ENCODE assay signal across 15 mouse cellular contexts in genomic region chr13:30041501-30042295, GRCm38 (mm10). TPM values are rescaled to one million over a fixed set of nuclear protein-coding genes. Genes with fewer than 3 reads are reported as not detected.
DNase-seq lines count a peak whose midpoint lies in the region; ATAC-seq and TF ChIP-seq lines count a peak whose summit lies in the region.
"Had no signal": no experiment of that assay in that cellular context is flagged by ENCODE, and none has a peak within 500 bp of the region (broad histone marks: within the 10 kb centered on the region; RNA-seq: fewer than 3 reads in every experiment).

No protein-coding gene starts in this region.

- no peaks in the 10 kb centered on the region for H3K9me3 ChIP-seq in liver, embryonic 12.5 days (replicated peaks)
- H3K9me3 ChIP-seq: G1E; midbrain, embryonic 12.5 days had no signal

- H3K36me3 ChIP-seq in liver, embryonic 12.5 days = no peaks in the 10 kb centered on the region
- H3K36me3 ChIP-seq: G1E; midbrain, embryonic 12.5 days had no signal

- WGBS in liver, embryonic 12.5 days (ENCODE audit: insufficient replicate concordance) = 71% methylated on average over 3 of the region's 3 CpGs

- no peak for TF ChIP-seq CTCF in layer of hippocampus, adult 2 months (conservative IDR thresholded peaks at IDR 0.05)

- no peak overlapping the region for H3K4me2 ChIP-seq in liver, embryonic 12.5 days
- H3K4me2 ChIP-seq: midbrain, embryonic 12.5 days had no signal

- peak overlapping the region; percentile 84 for H3K27ac ChIP-seq in layer of hippocampus, adult 2 months
- H3K27ac ChIP-seq in liver, embryonic 12.5 days = no peak overlapping the region
- H3K27ac ChIP-seq: heart, adult 2 months; midbrain, embryonic 12.5 days had no signal

- 0 out of 2 replicates have a peak, but pooled peaks cover 2% of the 10 kb centered on the region for H3K27me3 ChIP-seq in liver, embryonic 12.5 days (replicated peaks)
- H3K27me3 ChIP-seq: midbrain, embryonic 12.5 days had no signal

- peak; percentile 61 for ATAC-seq in megakaryocyte progenitor cell, adult 5-6 weeks (replicated peaks; ENCODE audit: poor library complexity)
- no peak for ATAC-seq in liver, embryonic 12.5 days

- no peak overlapping the region for H3K4me3 ChIP-seq in layer of hippocampus, adult 2 months
- no peak overlapping the region for H3K4me3 ChIP-seq in liver, embryonic 12.5 days
- H3K4me3 ChIP-seq: heart, adult 2 months; midbrain, embryonic 12.5 days had no signal

- peak; percentile 59 for DNase-seq in adrenal gland, adult 2 months
- no peak for DNase-seq in adrenal gland, postnatal 4 days (ENCODE audit: low spot score in 2 of 2)
- no peak for DNase-seq in layer of hippocampus, adult 2 months (ENCODE audit: low spot score in 2 of 2)
- DNase-seq in layer of hippocampus, postnatal 10 days (ENCODE audit: low spot score in 2 of 2) = no peak
- DNase-seq in brain, adult 2 months (ENCODE audit: low read depth, low spot score) = peak; percentile 90
- no peak for DNase-seq in kidney, adult 9 months
- DNase-seq: B cell, adult 2 months; heart, adult 2 months; heart, postnatal 10 days; kidney, postnatal 10 days; liver had no signal

- no peaks in the 10 kb centered on the region for H3K4me1 ChIP-seq in liver, embryonic 12.5 days
- H3K4me1 ChIP-seq: midbrain, embryonic 12.5 days had no signal

- H3K9ac ChIP-seq in liver, embryonic 12.5 days = no peak overlapping the region
- H3K9ac ChIP-seq: midbrain, embryonic 12.5 days had no signal

RNA-seq across cellular contexts. Expression of gene E2f3, which starts 55.8 kb away (rescaled TPM):
- total RNA-seq in adrenal gland, adult 2 months (2021) = 10 to 100 TPM in 1 of 2 experiments, 1 to 10 TPM in 1; 8.4 to 11.6 TPM
- 2.3 and 2.4 TPM in 2 replicates for polyA plus RNA-seq in adrenal gland, adult 2 months (2012; rRNA removed)
- total RNA-seq in adrenal gland, postnatal 4 days (2021) = 10 to 100 TPM; 17.2 to 20.3 TPM
- 10 to 100 TPM; 24.6 to 25.2 TPM for total RNA-seq in layer of hippocampus, adult 2 months (2021)
- 10 to 100 TPM; 25.8 to 27.5 TPM for total RNA-seq in layer of hippocampus, postnatal 10 days (2021)
- total RNA-seq in megakaryocyte progenitor cell, adult 5-6 weeks (2015) = 16.9 and 17.8 TPM in 2 replicates
- total RNA-seq in megakaryocyte progenitor cell, adult 5-6 weeks (2017) = 11.8 and 12.4 TPM in 2 replicates
- 8.6 and 9.7 TPM in 2 replicates for polyA plus RNA-seq in liver, embryonic 12.5 days (2016; fragmentation: Nextera tagmentation; extraction: Ambion mirVana)

Comparison
In these comparisons a context has a peak if more than half of its experiments do, and no peak if none do; other contexts are left out.
1. DNase-seq: peak in adrenal gland, adult 2 months (single experiment) and brain, adult 2 months (single experiment); none in adrenal gland, postnatal 4 days (0 of 2), layer of hippocampus, adult 2 months (0 of 2), layer of hippocampus, postnatal 10 days (0 of 2) and kidney, adult 9 months (single experiment).